8 mouse cellular contexts compared by ENCODE assay signal in genomic region chr4:82536435-82537278, GRCm38 (mm10).
A peak's percentile ranks its signal among the peaks of the same experiment; 100 is the strongest.
DNase-seq lines count a peak whose midpoint lies in the region; ATAC-seq and TF ChIP-seq lines count a peak whose summit lies in the region.

No protein-coding gene starts in this region.

- no peak for TF ChIP-seq POLR2A in heart, adult 2 months (IDR thresholded peaks at IDR 0.05; ENCODE audit: insufficient read depth, low read depth, low read length)

- H3K27me3 ChIP-seq in heart, adult 2 months (ENCODE audit: control insufficient read depth, insufficient read depth, low read length) = no peaks in the 10 kb centered on the region
- 0 out of 2 replicates have a peak, but pooled peaks cover 4% of the 10 kb centered on the region for H3K27me3 ChIP-seq in forebrain, postnatal 0 days (ENCODE audit: insufficient read depth, low read length)
- peaks cover 19% of the 10 kb centered on the region for H3K27me3 ChIP-seq in midbrain, embryonic 15.5 days (replicated peaks)

- peak overlapping the region; percentile 62 for H3K4me3 ChIP-seq in heart, adult 2 months
- H3K4me3 ChIP-seq in brown adipose tissue, adult 24 weeks (ENCODE audit: insufficient read depth, low read depth, low read length) = peak overlapping the region; percentile 64
- H3K4me3 ChIP-seq in forebrain, postnatal 0 days (ENCODE audit: low read depth, low read length) = peak overlapping the region; percentile 31
- H3K4me3 ChIP-seq in midbrain, embryonic 15.5 days = peak overlapping the region; percentile 31

- 53% methylated on average over 36 of the region's 36 CpGs for WGBS in heart, adult 2 months
- WGBS in forebrain, postnatal 0 days = 20% methylated on average over 36 of the region's 36 CpGs
- WGBS in midbrain, embryonic 15.5 days = 7% methylated on average over 36 of the region's 36 CpGs

- no peak for ATAC-seq in forebrain, postnatal 0 days
- ATAC-seq in midbrain, embryonic 15.5 days (replicated peaks) = no peak

- H3K4me2 ChIP-seq in forebrain, postnatal 0 days (ENCODE audit: low read depth) = peak overlapping the region; percentile 75
- H3K4me2 ChIP-seq in midbrain, embryonic 15.5 days = peak overlapping the region; percentile 58

- 0 out of 2 replicates have a peak, but pooled peaks have one; percentile 14 for TF ChIP-seq EP300 in heart, adult 2 months (IDR thresholded peaks at IDR 0.05; ENCODE audit: insufficient read depth, low read depth, low read length)

- H3K27ac ChIP-seq in heart, adult 2 months = peak overlapping the region; percentile 76
- H3K27ac ChIP-seq in brown adipose tissue, adult 24 weeks (replicated peaks; ENCODE audit: low read depth, low read length) = peak overlapping the region; percentile 81
- H3K27ac ChIP-seq in forebrain, postnatal 0 days (ENCODE audit: low read depth, low read length) = peak overlapping the region; percentile 85
- H3K27ac ChIP-seq in midbrain, embryonic 15.5 days = no peak overlapping the region

- no peaks in the 10 kb centered on the region for H3K79me2 ChIP-seq in heart, adult 2 months (replicated peaks; ENCODE audit: control insufficient read depth, insufficient read depth, low read length)

- no peaks in the 10 kb centered on the region for H3K9me3 ChIP-seq in forebrain, postnatal 0 days (ENCODE audit: low read length)
- H3K9me3 ChIP-seq in midbrain, embryonic 15.5 days = no peaks in the 10 kb centered on the region

- peak overlapping the region; percentile 89 for H3K9ac ChIP-seq in heart, adult 2 months (ENCODE audit: low read depth, low read length)
- peak overlapping the region; percentile 66 for H3K9ac ChIP-seq in forebrain, postnatal 0 days
- H3K9ac ChIP-seq in midbrain, embryonic 15.5 days = 0 out of 2 replicates have a peak overlapping the region, but pooled peaks have one; percentile 5

- DNase-seq in heart, adult 2 months = peak; percentile 49 to 63
- no peak for DNase-seq in heart, adult 8-10 months (ENCODE audit: low spot score)
- DNase-seq in forebrain, postnatal 0 days = peak; percentile 79
- DNase-seq in kidney, adult 9 months = peak; percentile 16
- DNase-seq in spleen, postnatal 14 days (ENCODE audit: low spot score in 2 of 2) = no peak
- no peak for DNase-seq in thymus, postnatal 36 days

- H3K36me3 ChIP-seq in heart, adult 2 months (ENCODE audit: control insufficient read depth, insufficient read depth, low read length) = no peaks in the 10 kb centered on the region
- H3K36me3 ChIP-seq in forebrain, postnatal 0 days (ENCODE audit: insufficient read depth) = no peaks in the 10 kb centered on the region
- H3K36me3 ChIP-seq in midbrain, embryonic 15.5 days (replicated peaks) = no peaks in the 10 kb centered on the region

- no peak for TF ChIP-seq CTCF in heart, adult 2 months (IDR thresholded peaks at IDR 0.05)
- TF ChIP-seq CTCF in forebrain, postnatal 0 days (IDR thresholded peaks at IDR 0.05; ENCODE audit: low read depth) = no peak

- intact Hi-C loops in heart, adult 2 months (cut with DNase I) = loop anchor here (1.0 to 10.0 kb wide), 7 partner anchors 25 to 1362 kb away; no protein-coding TSS in a partner anchor

- H3K4me1 ChIP-seq in heart, adult 2 months (ENCODE audit: control insufficient read depth, insufficient read depth, low read length) = peaks cover 14% of the 10 kb centered on the region
- H3K4me1 ChIP-seq in brown adipose tissue, adult 24 weeks (ENCODE audit: control insufficient read depth, insufficient read depth, insufficient read length, low read length) = peaks cover 34% of the 10 kb centered on the region
- peaks cover 15% of the 10 kb centered on the region; the same call in 1 of the 2 replicates for H3K4me1 ChIP-seq in forebrain, postnatal 0 days (ENCODE audit: insufficient read depth)
- peaks cover 44% of the 10 kb centered on the region for H3K4me1 ChIP-seq in midbrain, embryonic 15.5 days

Comparison
In these comparisons a context has a peak if more than half of its experiments do, and no peak if none do; other contexts are left out.
1. DNase-seq: peak in heart, adult 2 months (2 of 2), forebrain, postnatal 0 days (single experiment) and kidney, adult 9 months (single experiment); none in heart, adult 8-10 months (single experiment), spleen, postnatal 14 days (0 of 2) and thymus, postnatal 36 days (0 of 2).
2. H3K9ac ChIP-seq: peak in every context shown above with its lines; median percentile 89 in heart, adult 2 months; 66 in forebrain, postnatal 0 days; 5 in midbrain, embryonic 15.5 days.
3. Peak in every context shown above with its lines, with median percentiles within 50 percentile points of each other: H3K4me3 ChIP-seq.